Mouse (Mus musculus): ENCODE measurements around the gene 4930524B15Rik.
"Not testable (repeated sequence)": the region's sequence is repeated elsewhere in the genome, so short reads cannot be mapped to it uniquely, and the experiment has no call there.

The 4930524B15Rik gene

GRCm38 (mm10) chr11:31965256-31966134 lies at the start of gene 4930524B15Rik:
TSS of gene 4930524B15Rik (plus strand) at chr11:31965592.
- no peak for DNase-seq (ENCODE audit: low spot score)

GRCm38 (mm10) chr11:31917769-31918168 lies 47.6 kb upstream of the 4930524B15Rik start:
- DNase-seq (ENCODE audit: low spot score): no peak

- DNase-seq (ENCODE audit: low spot score): no peak
Observed at GRCm38 (mm10) chr11:31930051-31930450, 35.3 kb upstream of the 4930524B15Rik start.

- DNase-seq (ENCODE audit: low spot score): no peak
Observed at GRCm38 (mm10) chr11:31935652-31936051, 29.7 kb upstream of the 4930524B15Rik start.

- no peak for DNase-seq (ENCODE audit: low spot score)
Observed at GRCm38 (mm10) chr11:31936910-31937525, 28.4 kb upstream of the 4930524B15Rik start.

GRCm38 (mm10) chr11:31940898-31941639 lies 24.3 kb upstream of the 4930524B15Rik start:
- DNase-seq (ENCODE audit: low spot score): no peak

GRCm38 (mm10) chr11:31941640-31942638 lies 23.5 kb upstream of the 4930524B15Rik start:
- no peak for DNase-seq (ENCODE audit: low spot score)

- no peak for DNase-seq (ENCODE audit: low spot score)
Observed at GRCm38 (mm10) chr11:31945471-31945870, 19.9 kb upstream of the 4930524B15Rik start.

- DNase-seq (ENCODE audit: low spot score): no peak
Observed at GRCm38 (mm10) chr11:31948462-31949330, 16.7 kb upstream of the 4930524B15Rik start.

GRCm38 (mm10) chr11:31949331-31949785 lies 16.0 kb upstream of the 4930524B15Rik start:
- DNase-seq (ENCODE audit: low spot score): no peak

- no peak for DNase-seq (ENCODE audit: low spot score)
Observed at GRCm38 (mm10) chr11:31960071-31960470, 5.3 kb upstream of the 4930524B15Rik start.

GRCm38 (mm10) chr11:31963993-31964392 lies 1.4 kb upstream of the 4930524B15Rik start:
- no peak for DNase-seq (ENCODE audit: low spot score)

- no peak for DNase-seq (ENCODE audit: low spot score)
Observed at GRCm38 (mm10) chr11:31974132-31974531, 8.7 kb downstream of the 4930524B15Rik start.

- DNase-seq (ENCODE audit: low spot score): no peak
Observed at GRCm38 (mm10) chr11:31974826-31975225, 9.4 kb downstream of the 4930524B15Rik start.

GRCm38 (mm10) chr11:31975678-31976077 lies 10.3 kb downstream of the 4930524B15Rik start:
- DNase-seq (ENCODE audit: low spot score): no peak

- no peak for DNase-seq (ENCODE audit: low spot score)
Observed at GRCm38 (mm10) chr11:31976137-31976536, 10.7 kb downstream of the 4930524B15Rik start.

GRCm38 (mm10) chr11:31980089-31980488 lies 14.7 kb downstream of the 4930524B15Rik start:
- DNase-seq (ENCODE audit: low spot score): not testable (repeated sequence)

- no peak for DNase-seq (ENCODE audit: low spot score)
Observed at GRCm38 (mm10) chr11:31981830-31982229, 16.4 kb downstream of the 4930524B15Rik start.

GRCm38 (mm10) chr11:31982247-31982943 lies 17.0 kb downstream of the 4930524B15Rik start:
- not testable (repeated sequence) for DNase-seq (ENCODE audit: low spot score)
